Mouse (Mus musculus): ENCODE measurements around the gene Gpr155. TPM values are rescaled to one million over a fixed set of nuclear protein-coding genes. Genes with fewer than 3 reads are reported as not detected.
A peak's percentile ranks its signal among the peaks of the same experiment; 100 is the strongest.

The Gpr155 gene
- 10 to 100 TPM; 10.9 to 12.0 TPM for total RNA-seq (2021)
- long read RNA-seq, experiment 1, full-length matches to known transcripts = 3 of 11 reads
- long read RNA-seq, experiment 1, partial matches to known transcripts = 2 of 11 reads
- long read RNA-seq, experiment 1, other reads (novel, unspliced or antisense) = 6 of 11 reads
- long read RNA-seq, experiment 2, full-length matches to known transcripts = 3 of 10 reads
- long read RNA-seq, experiment 2, partial matches to known transcripts = 1 of 10 reads
- long read RNA-seq, experiment 2, other reads (novel, unspliced or antisense) = 6 of 10 reads

DNA sequence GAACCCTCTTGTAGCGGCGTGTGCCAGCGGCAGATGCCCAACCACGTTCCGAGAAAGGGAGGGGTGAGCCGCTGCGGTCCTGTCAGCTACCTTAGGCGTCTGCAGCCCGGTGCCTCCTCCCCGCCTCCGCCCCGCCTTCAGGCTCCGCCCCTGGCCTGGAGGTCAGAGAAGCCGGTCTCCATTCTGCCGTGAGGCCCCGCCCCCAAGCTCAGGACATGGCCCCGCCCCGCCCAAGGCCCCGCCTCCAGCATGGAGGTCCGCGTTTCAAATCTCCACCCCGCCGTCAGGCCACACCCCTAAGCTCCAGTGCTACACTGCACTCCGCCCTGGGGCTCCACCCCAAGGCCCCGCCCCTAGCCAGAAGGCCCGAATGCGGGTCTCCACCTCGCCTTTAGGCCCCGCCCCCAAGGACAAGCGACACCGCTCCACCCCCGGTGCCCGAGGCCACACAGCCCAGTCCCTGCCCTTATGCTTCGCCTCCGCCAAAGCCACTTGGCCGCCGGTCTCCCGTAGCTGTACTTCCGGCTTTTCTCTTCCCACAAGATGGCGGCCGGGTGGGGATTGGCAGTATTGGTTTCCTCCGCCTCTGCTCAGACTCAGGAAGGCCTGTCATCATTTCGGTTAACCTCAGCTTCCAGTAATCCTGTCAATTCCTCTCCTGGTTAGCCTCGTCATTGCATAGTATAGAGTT is at the start of gene Gpr155:
Gpr155 (minus strand) TSS at position 217 of the 691 bp plus-strand sequence.
- intact Hi-C loops (cut with DNase I; ENCODE audit: low total_unique reads) = no loop called here
- peak; percentile 100 for DNase-seq

DNA sequence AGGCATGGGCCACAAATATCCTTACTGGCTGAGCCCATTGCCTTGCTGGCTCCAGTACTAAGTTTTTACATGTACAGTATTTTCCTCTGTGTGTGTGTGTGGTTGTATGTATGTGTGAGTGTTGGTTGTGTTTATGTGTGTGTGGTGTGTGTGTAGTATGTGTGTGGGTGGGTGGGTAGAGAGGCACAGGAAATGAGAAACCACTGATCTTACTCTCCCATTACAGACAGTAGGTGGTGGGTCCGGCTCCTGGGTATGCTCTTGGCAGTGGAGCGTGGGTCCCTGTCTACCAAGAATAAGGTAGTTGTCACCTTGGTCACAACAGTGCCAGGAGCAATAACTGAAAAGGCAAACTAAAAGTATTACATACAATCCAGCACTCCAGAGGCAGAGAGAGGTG is 49.5 kb upstream of the Gpr155 start:
- intact Hi-C loops (cut with DNase I; ENCODE audit: low total_unique reads) = no loop called here
- DNase-seq = no peak

DNA sequence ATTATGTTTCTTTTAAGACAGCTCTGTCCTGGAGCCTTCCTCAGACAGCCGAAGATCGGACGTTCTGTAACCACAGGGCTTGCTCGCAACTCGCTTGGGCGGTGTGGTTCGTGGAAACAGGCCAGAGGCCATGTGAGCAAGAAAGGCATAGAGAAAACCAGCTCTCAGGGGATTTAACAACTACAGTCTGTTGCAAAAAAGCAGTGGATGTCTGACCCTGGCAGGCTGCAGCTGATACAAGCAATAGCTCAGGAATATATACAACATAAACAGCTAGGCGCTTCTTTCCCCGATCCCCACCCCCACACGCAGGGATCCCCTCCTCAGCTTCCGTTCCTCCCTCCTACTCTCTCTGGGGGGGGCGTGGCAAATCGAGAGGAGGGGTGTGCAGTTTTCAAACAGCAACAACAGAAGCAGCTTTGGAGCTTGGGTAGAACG is 45.6 kb upstream of the Gpr155 start:
- intact Hi-C loops (cut with DNase I; ENCODE audit: low total_unique reads) = no loop called here
- peak; percentile 42 for DNase-seq

- intact Hi-C loops (cut with DNase I; ENCODE audit: low total_unique reads) = no loop called here
- peak; percentile 50 for DNase-seq
Observed at GRCm38 (mm10) chr2:73428803-73429468, 42.6 kb upstream of the Gpr155 start.

GRCm38 (mm10) chr2:73427293-73427692 is 40.9 kb upstream of the Gpr155 start:
- peak; percentile 30 for DNase-seq
- intact Hi-C loops (cut with DNase I; ENCODE audit: low total_unique reads) = no loop called here

GRCm38 (mm10) chr2:73425822-73426221 is 39.5 kb upstream of the Gpr155 start:
- intact Hi-C loops (cut with DNase I; ENCODE audit: low total_unique reads) = no loop called here
- no peak for DNase-seq

DNA sequence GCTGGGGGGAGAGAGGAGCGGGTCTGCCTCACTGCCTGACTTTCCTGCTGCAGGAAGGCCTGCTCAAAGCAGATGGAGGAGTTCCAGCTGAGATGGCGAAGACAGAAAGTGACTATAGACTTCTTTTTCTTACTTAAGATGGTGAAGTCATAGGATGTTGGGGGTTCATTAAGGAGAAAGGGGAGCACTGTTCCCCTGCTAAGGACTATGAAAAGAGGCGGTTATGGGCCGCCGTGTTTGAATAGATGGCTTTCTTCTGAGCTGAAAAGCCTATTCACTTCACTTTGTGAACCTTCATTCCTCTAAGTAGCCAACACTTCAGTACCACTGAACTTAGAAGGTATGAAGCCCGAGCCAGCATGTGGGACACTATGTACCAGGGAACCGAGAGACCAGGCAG is 33.4 kb upstream of the Gpr155 start:
- intact Hi-C loops (cut with DNase I; ENCODE audit: low total_unique reads) = no loop called here

DNA sequence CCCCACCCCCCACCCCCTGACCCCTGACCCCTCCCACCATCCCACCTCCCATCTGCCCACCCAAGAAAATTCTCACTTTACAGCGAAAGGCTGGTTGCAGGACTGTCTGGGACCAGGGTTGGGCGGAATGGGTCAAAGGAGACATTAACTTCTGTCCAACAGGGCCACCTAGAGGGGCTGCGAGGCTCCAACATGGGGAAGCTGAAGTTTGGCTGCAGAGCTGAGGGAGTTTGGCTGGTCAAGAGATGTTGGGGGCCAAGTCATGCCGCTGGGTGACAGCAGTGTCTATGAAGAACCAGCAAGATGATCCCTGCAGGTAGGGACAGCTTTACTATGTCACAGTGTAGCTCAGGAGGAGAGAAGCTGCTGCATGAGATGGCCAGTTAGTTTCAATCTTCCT is 32.9 kb upstream of the Gpr155 start:
- peak; percentile 43 for DNase-seq
- intact Hi-C loops (cut with DNase I; ENCODE audit: low total_unique reads) = no loop called here

More for the DNA sequence above, 33.4 kb upstream of the Gpr155 start:
- no peak for DNase-seq

- intact Hi-C loops (cut with DNase I; ENCODE audit: low total_unique reads) = no loop called here
- no peak for DNase-seq
Observed at GRCm38 (mm10) chr2:73415892-73416291, 29.5 kb upstream of the Gpr155 start.

GRCm38 (mm10) chr2:73410076-73410475 is 23.7 kb upstream of the Gpr155 start:
- intact Hi-C loops (cut with DNase I; ENCODE audit: low total_unique reads) = no loop called here
- DNase-seq = no peak

GRCm38 (mm10) chr2:73407662-73408061 is 21.3 kb upstream of the Gpr155 start:
- intact Hi-C loops (cut with DNase I; ENCODE audit: low total_unique reads) = no loop called here
- DNase-seq = no peak

DNA sequence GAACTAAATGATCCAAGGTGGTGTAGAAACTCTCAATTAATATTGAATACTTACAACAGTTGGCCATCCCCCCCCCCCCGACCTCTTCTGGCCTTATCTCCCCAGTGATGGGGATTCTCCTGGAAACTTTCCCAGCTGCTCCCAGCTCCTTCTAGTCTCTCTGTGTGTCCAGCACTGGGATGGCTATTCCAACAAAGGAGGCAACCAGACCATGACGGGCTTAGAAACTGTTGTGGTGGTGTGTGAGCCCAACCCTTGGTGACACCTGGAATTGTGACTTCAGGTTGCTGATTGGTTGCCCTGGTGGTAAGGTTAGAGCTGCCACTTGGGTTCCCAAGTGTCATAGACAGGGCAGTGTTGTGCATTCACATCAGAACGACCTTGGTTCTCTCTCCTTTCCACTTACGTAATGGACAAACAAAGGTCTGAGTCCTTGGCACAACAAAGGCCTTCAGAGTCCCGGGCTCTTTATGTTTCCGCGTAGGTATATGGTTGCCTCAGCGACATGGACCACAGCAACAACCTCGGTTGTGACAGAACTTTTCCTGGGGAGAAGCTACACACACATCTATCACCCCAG is 20.1 kb upstream of the Gpr155 start:
- intact Hi-C loops (cut with DNase I; ENCODE audit: low total_unique reads) = no loop called here
- no peak for DNase-seq

- intact Hi-C loops (cut with DNase I; ENCODE audit: low total_unique reads) = no loop called here
- no peak for DNase-seq
Observed at GRCm38 (mm10) chr2:73404980-73405379, 18.6 kb upstream of the Gpr155 start.

DNA sequence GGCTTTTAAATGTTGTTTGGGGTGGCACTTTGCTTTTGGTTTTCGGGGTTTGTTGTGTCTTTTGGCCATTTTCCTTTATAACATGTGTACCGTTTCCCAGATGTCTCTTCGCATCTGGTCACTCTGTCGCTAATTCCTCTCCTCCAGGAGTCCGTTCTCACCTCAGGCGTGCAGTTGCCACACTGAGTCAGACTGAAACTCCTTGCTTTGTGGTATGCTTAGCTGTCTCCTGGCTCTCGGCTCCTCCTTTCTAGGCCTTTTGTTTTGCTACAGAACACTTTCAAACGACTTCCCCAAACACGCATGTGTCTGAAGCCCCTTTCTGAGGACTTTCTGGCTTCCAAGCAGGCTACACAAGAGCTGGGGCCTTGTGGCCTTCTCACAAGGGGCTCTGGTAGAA is 18.1 kb upstream of the Gpr155 start:
- intact Hi-C loops (cut with DNase I; ENCODE audit: low total_unique reads) = no loop called here

DNA sequence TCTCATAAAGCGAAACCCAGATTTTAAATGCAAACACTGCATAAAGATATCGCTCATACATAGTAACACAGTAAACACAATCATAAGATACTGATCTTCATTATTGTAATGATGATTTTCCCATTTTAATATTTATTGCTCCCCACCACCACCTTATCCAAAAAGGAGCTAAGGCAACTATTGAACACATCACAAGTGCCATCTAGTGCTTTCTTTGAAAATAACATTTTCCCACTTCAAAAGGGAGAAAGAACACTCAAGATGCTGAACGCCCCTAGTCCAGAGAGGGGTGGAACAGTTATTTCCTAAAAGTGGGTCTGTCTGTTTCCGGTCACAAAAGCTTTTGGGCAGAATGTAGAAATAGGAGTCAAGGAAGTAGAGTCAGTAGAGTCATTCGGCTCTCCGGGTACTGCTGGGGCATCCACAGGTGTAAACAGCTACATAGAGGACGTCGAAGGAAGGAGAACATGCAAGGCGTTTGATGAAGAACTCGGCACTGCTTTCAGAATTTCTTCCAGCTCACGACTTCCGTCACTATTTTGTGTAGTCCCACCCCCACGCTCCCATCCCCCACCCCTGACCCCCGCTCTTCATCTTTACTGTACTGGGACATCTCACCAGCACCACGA is 17.1 kb upstream of the Gpr155 start:
- DNase-seq = no peak
- intact Hi-C loops (cut with DNase I; ENCODE audit: low total_unique reads) = no loop called here

More for the DNA sequence above, 18.1 kb upstream of the Gpr155 start:
- DNase-seq = no peak

GRCm38 (mm10) chr2:73401689-73402088 is 15.3 kb upstream of the Gpr155 start:
- intact Hi-C loops (cut with DNase I; ENCODE audit: low total_unique reads) = no loop called here
- no peak for DNase-seq

DNA sequence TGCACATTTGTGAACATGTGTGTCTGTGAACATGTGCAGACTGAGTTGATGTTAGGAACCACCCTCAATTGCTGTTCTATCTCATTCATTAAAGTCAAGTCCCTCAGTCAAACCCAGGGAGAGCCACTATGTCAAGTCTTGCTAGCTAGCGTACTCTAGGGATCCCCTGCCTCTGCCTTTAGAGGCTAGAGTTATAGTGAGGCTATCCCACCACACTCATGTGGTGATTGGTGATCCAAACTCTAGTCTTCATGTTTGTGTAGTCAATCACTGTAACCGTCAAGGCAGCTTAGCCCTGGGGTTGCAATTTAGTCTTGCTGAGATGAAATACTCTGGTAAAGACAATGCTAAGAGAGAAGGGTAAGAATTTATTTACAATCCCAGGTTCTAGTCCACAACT is 11.1 kb upstream of the Gpr155 start:
- no peak for DNase-seq
- intact Hi-C loops (cut with DNase I; ENCODE audit: low total_unique reads) = loop anchor here (10.0 kb wide), 1 partner anchor 83 kb away; the partner anchor contains the start of genes Cir1 and Scrn3

GRCm38 (mm10) chr2:73396828-73397325 is 10.5 kb upstream of the Gpr155 start:
- DNase-seq = no peak
- intact Hi-C loops (cut with DNase I; ENCODE audit: low total_unique reads) = loop anchor here (10.0 kb wide), 1 partner anchor 82 kb away; the partner anchor contains the start of genes Cir1 and Scrn3

GRCm38 (mm10) chr2:73395516-73395915 is 9.1 kb upstream of the Gpr155 start:
- DNase-seq = no peak
- intact Hi-C loops (cut with DNase I; ENCODE audit: low total_unique reads) = loop anchor here (10.0 kb wide), 1 partner anchor 81 kb away; the partner anchor contains the start of genes Cir1 and Scrn3
